Mouse (Mus musculus): Measurements from ENCODE around the gene Atp8b2.

GRCm38 (mm10) chr3:89936495-89936894 is 26.8 kb downstream of the Atp8b2 start:
- no peak for TF ChIP-seq CTCF (conservative IDR thresholded peaks at IDR 0.05; ENCODE audit: insufficient read depth, insufficient read length, low read depth, low read length)
- no peak for TF ChIP-seq POLR2A (IDR thresholded peaks at IDR 0.05; ENCODE audit: low read depth, low read length)
